Mouse (Mus musculus): ENCODE results near the gene Prmt7.
"Not testable (repeated sequence)": the region's sequence is repeated elsewhere in the genome, so short reads cannot be mapped to it uniquely, and the experiment has no call there.

Gene Prmt7

GRCm38 (mm10) chr8:106210821-106211345 is at the start of gene Prmt7, which contains the start of gene Slc7a6os:
Gene Prmt7 (plus strand): TSS chr8:106210936.
Gene Slc7a6os (minus strand): TSS chr8:106210935.
- peak; percentile 89 to 95 for DNase-seq

GRCm38 (mm10) chr8:106163251-106163650 is 47.5 kb upstream of the Prmt7 start:
- no peak for DNase-seq

GRCm38 (mm10) chr8:106165460-106165859 is 45.3 kb upstream of the Prmt7 start:
- DNase-seq, result peak in 1 of 2 experiments; percentile 75

GRCm38 (mm10) chr8:106168356-106169016 is 42.2 kb upstream of the Prmt7 start, which contains the start of gene Slc7a6:
Gene Slc7a6 (plus strand): TSS chr8:106168857.
- DNase-seq, result peak; percentile 82 to 94

GRCm38 (mm10) chr8:106169017-106169933 is 41.5 kb upstream of the Prmt7 start:
- DNase-seq, result peak; percentile 22 to 46

- DNase-seq, result no peak
Measured at GRCm38 (mm10) chr8:106169934-106170480, 40.7 kb upstream of the Prmt7 start.

- no peak for DNase-seq
Measured at GRCm38 (mm10) chr8:106173566-106173965, 37.2 kb upstream of the Prmt7 start.

- no peak for DNase-seq
Measured at GRCm38 (mm10) chr8:106176891-106177290, 33.8 kb upstream of the Prmt7 start.

GRCm38 (mm10) chr8:106177594-106177993 is 33.1 kb upstream of the Prmt7 start:
- DNase-seq, result no peak

GRCm38 (mm10) chr8:106178428-106178827 is 32.3 kb upstream of the Prmt7 start:
- DNase-seq, result no peak

- DNase-seq, result no peak
Measured at GRCm38 (mm10) chr8:106185628-106186270, 25.0 kb upstream of the Prmt7 start.

GRCm38 (mm10) chr8:106186394-106186793 is 24.3 kb upstream of the Prmt7 start:
- no peak for DNase-seq

GRCm38 (mm10) chr8:106189162-106189561 is 21.6 kb upstream of the Prmt7 start:
- DNase-seq, result no peak

- DNase-seq, result no peak
Measured at GRCm38 (mm10) chr8:106191639-106192038, 19.1 kb upstream of the Prmt7 start.

- DNase-seq, result no peak
Measured at GRCm38 (mm10) chr8:106193162-106193561, 17.6 kb upstream of the Prmt7 start.

- no peak for DNase-seq
Measured at GRCm38 (mm10) chr8:106194062-106194461, 16.7 kb upstream of the Prmt7 start.

- DNase-seq, result peak in 1 of 2 experiments; percentile 20
Measured at GRCm38 (mm10) chr8:106198741-106199140, 12.0 kb upstream of the Prmt7 start.

- not testable (repeated sequence) for DNase-seq
Measured at GRCm38 (mm10) chr8:106199596-106199995, 11.1 kb upstream of the Prmt7 start.

- DNase-seq, result no peak
Measured at GRCm38 (mm10) chr8:106210035-106210731, 553 bp upstream of the Prmt7 start.

- DNase-seq, result no peak
Measured at GRCm38 (mm10) chr8:106211421-106211820, 685 bp downstream of the Prmt7 start.

- DNase-seq, result no peak
Measured at GRCm38 (mm10) chr8:106213959-106214358, 3.2 kb downstream of the Prmt7 start.

GRCm38 (mm10) chr8:106219620-106220019 is 8.9 kb downstream of the Prmt7 start:
- DNase-seq, result no peak

Measured in spleen, adult 18-20 months (tissue).